Mouse (Mus musculus) gastrocnemius, adult 8-10 months (tissue): Measurements from ENCODE around the gene Xpot. TPM values are rescaled to one million over a fixed set of nuclear protein-coding genes. Genes with fewer than 3 reads are reported as not detected.

Experiments used
- DNase-seq, 2 experiments: peaks; one replicate each; pipeline ENCODE4 v3.0.0; 2022; ENCODE audit warnings: low spot score in 2 of 2
- microRNA-seq: library from miRNA; unstranded; fragments of <30 nt; microRNA quantifications from one replicate; pipeline ENCODE4 v1.2.0, GENCODE M21; 2022
- total RNA-seq, 4 experiments: library from RNA; stranded (reverse); gene quantifications; 2 replicates each; pipeline ENCODE4 v1.2.4; 2022

Xpot gene
- total RNA-seq, 4 experiments from 2014 or later: 24.2 to 32.8 (median 27.6) TPM

- DNase-seq: no peak
Measured at GRCm38 (mm10) chr10:121580381-121580780, 45.8 kb downstream of the Xpot start.

GRCm38 (mm10) chr10:121576372-121576771, 49.8 kb downstream of the Xpot start:
- DNase-seq: peak in 1 of 2 experiments; percentile 1

- no peak for DNase-seq
Measured at GRCm38 (mm10) chr10:121571511-121572147, 54.5 kb downstream of the Xpot start.

- no peak for DNase-seq
Measured at GRCm38 (mm10) chr10:121571031-121571430, 55.1 kb downstream of the Xpot start.

- DNase-seq: no peak
Measured at GRCm38 (mm10) chr10:121569796-121570195, 56.3 kb downstream of the Xpot start.

GRCm38 (mm10) chr10:121569001-121569589, 57.0 kb downstream of the Xpot start:
- no peak for DNase-seq

GRCm38 (mm10) chr10:121568534-121568933, 57.6 kb downstream of the Xpot start:
- DNase-seq: no peak

GRCm38 (mm10) chr10:121568026-121568425, 58.1 kb downstream of the Xpot start:
- no peak for DNase-seq

- DNase-seq: no peak
Measured at GRCm38 (mm10) chr10:121564447-121564846, 61.7 kb downstream of the Xpot start.

GRCm38 (mm10) chr10:121558231-121558630, 67.9 kb downstream of the Xpot start:
- DNase-seq: no peak

GRCm38 (mm10) chr10:121556263-121556662, 69.9 kb downstream of the Xpot start:
- DNase-seq: no peak

- DNase-seq: no peak
Measured at GRCm38 (mm10) chr10:121550334-121550733, 75.8 kb downstream of the Xpot start.

- no peak for DNase-seq
Measured at GRCm38 (mm10) chr10:121549670-121550069, 76.5 kb downstream of the Xpot start.

- no peak for DNase-seq
Measured at GRCm38 (mm10) chr10:121547162-121547561, 79.0 kb downstream of the Xpot start.

- DNase-seq: no peak
Measured at GRCm38 (mm10) chr10:121543577-121543976, 82.6 kb downstream of the Xpot start.

- no peak for DNase-seq
Measured at GRCm38 (mm10) chr10:121542156-121542555, 84.0 kb downstream of the Xpot start.

Small RNA genes within 50 kb of the gene (microRNA-seq; reads per million reads assigned to microRNA genes)
- not detected for gene Gm24330

Other genes with a start within 250 kb of the Xpot start
- 10 to 100 TPM; 23.3 to 43.2 (median 31.1) TPM for gene Rassf3, start 150.0 kb downstream of the Xpot start, total RNA-seq
- 10 to 100 TPM in 2 of 4 experiments, 1 to 10 TPM in 2; 8.7 to 11.4 (median 10.0) TPM for gene Tbk1, start 39.5 kb downstream of the Xpot start, total RNA-seq
- not detected for gene D930020B18Rik, start 15.3 kb upstream of the Xpot start, total RNA-seq
- 1 to 10 TPM; 1.2 to 1.8 (median 1.6) TPM for gene BC048403, start 113.6 kb upstream of the Xpot start, total RNA-seq